Mouse (Mus musculus): ENCODE measurements around the gene Nell1. TPM values are rescaled to one million over a fixed set of nuclear protein-coding genes. Genes with fewer than 3 reads are reported as not detected.
A peak's percentile ranks its signal among the peaks of the same experiment; 100 is the strongest.

Gene Nell1
- polyA plus RNA-seq, 1 experiment from 2014 or later = 0.31 TPM

DNA sequence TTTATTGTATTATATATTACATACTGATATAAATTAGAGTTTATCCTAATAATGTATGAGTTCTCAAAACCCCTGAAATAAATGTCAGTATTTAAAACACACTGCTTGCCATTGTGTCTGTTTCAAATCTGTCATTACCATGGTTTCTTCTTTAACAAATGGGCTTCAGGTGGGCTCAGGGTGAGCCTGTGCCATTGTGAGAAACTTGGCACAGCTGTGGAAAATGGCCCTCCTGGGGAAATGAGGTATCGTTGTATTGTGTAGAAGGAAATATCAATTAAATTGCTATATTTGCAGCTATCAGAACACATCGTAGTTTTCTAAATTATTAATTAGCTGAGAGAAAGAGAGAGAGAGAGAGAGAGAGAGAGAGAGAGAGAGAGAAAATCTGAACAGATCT is 10.9 kb upstream of the Nell1 start:
- Histone ChIP-seq H3K27ac (no peak overlapping the region), H3K9me3 (replicated peaks) (no peaks in the 10 kb centered on the region), H3K27me3 (no peaks in the 10 kb centered on the region), H3K4me2 (no peak overlapping the region), H3K36me3 (no peaks in the 10 kb centered on the region), H3K4me1 (replicated peaks) (no peaks in the 10 kb centered on the region), H3K9ac (no peak overlapping the region), H3K4me3 (no peak overlapping the region)
- no peak for ATAC-seq (replicated peaks; ENCODE audit: insufficient number of reproducible peaks, insufficient read depth, low FRiP score, low read depth)
- 73% methylated on average over 2 of the region's 2 CpGs for WGBS

DNA sequence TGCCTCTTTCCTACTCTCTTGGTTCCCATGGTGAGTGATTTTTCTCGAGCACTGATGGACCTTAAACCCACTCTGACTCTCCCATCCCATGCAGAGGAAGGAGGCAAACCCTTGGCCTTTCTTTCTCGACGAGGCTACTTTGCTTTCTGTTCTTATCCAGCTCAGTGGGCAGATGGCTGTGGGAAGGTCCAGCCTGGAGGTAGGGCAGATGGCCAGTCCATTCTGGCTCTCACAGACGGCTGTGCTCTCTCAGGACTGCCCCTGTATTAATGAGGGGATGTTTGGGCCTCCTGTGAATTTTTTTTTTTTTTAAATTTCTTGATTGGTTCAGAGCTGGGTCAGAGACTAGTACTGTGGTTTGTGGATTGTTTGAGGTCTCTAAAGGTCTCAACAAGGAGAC is 5.1 kb upstream of the Nell1 start:
- WGBS = 38% methylated on average over 4 of the region's 4 CpGs
- Histone ChIP-seq H3K36me3 (no peaks in the 10 kb centered on the region), H3K9ac (no peak overlapping the region), H3K9me3 (replicated peaks) (no peaks in the 10 kb centered on the region), H3K4me2 (no peak overlapping the region), H3K4me3 (no peak overlapping the region), H3K4me1 (replicated peaks) (peaks cover under 1% of the 10 kb centered on the region), H3K27me3 (peaks cover 23% of the 10 kb centered on the region), H3K27ac (no peak overlapping the region)
- no peak for ATAC-seq (replicated peaks; ENCODE audit: insufficient number of reproducible peaks, insufficient read depth, low FRiP score, low read depth)

DNA sequence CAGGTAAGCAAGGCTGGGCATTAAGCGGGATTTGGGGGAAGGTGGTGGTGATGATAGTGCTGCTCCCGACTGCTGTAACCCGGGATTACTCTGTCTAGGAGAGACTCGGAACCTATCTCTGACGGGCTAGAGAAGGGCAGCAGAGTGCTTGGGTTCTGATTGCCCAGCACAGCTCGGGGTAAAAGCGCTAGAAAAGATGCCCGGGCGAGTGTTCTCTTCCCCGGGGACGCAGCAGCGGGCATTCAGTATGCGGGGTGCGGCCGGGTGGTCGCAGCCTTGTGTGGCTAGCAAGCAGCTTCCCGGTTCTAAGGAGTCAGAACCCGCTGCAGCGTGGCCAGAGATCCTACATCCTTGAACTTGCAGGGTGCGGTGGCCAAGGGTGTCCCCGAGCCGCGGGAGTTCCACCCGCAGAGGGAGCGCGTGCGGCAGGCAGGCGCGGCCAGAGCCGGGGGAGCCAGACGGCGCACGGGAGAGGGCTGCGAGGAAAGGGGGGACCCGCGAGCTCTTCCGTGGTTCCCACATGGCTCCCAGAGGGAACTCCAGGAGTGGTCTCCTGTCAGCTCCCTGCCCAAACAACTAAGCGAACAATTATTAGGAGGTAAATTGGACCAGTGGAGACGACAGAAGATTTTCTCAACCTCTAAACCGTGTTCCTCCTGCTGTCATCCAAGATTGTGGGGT is 917 bp downstream of the Nell1 start:
- no peak overlapping the region for H3K27ac ChIP-seq
- peaks cover 16% of the 10 kb centered on the region for H3K4me1 ChIP-seq (replicated peaks)
- 0 out of 2 replicates have a peak overlapping the region, but pooled peaks have one; percentile 34 for H3K9ac ChIP-seq
- peaks cover 82% of the 10 kb centered on the region for H3K27me3 ChIP-seq
- no peak for ATAC-seq (replicated peaks; ENCODE audit: insufficient number of reproducible peaks, insufficient read depth, low FRiP score, low read depth)
- WGBS = under 1% methylated on average over 40 of the region's 40 CpGs
- H3K4me2 ChIP-seq = peak overlapping the region; percentile 85
- no peaks in the 10 kb centered on the region for H3K36me3 ChIP-seq
- H3K4me3 ChIP-seq = peak overlapping the region; percentile 52
- no peaks in the 10 kb centered on the region for H3K9me3 ChIP-seq (replicated peaks)

DNA sequence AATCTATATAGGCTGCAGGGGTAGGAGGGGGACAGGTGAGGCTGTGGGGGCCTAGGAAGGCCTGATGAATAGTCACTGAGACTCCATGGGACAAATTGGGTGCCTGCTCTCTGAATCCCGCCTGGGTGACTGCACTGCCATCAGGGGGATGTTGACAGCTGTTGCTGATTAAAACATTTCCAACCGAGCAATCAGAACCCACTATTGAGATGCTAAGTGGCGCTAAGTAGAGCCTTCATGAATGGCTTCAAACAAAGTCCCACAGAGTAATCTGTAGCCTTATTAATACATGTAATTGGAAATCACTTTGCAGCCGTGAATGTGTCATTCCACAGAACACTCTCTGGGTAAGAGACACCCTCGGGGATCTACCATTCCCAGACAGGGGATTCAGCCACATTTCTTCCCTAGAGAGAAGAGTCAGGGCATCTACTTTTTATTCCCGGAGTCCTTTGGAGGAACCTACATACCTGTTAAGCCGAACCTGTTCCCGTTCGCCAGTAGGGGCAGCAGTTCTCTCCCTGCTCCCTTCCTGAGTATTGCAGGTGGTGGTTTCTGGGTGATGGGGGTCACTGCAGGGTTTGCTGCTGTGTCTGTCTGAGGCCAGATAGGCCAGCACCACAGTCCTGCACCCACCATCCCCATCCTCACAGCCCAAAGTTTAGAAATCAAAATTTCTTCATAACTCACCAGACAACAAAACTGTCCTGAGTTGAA is 7.0 kb downstream of the Nell1 start:
- no peaks in the 10 kb centered on the region for H3K4me1 ChIP-seq (replicated peaks)
- no peak overlapping the region for H3K4me2 ChIP-seq
- no peaks in the 10 kb centered on the region for H3K36me3 ChIP-seq
- H3K27me3 ChIP-seq = peaks cover 43% of the 10 kb centered on the region
- no peak overlapping the region for H3K27ac ChIP-seq
- WGBS = 12% methylated on average over 9 of the region's 9 CpGs
- ATAC-seq (replicated peaks; ENCODE audit: insufficient number of reproducible peaks, insufficient read depth, low FRiP score, low read depth) = no peak
- H3K9ac ChIP-seq = no peak overlapping the region
- no peaks in the 10 kb centered on the region for H3K9me3 ChIP-seq (replicated peaks)
- no peak overlapping the region for H3K4me3 ChIP-seq

DNA sequence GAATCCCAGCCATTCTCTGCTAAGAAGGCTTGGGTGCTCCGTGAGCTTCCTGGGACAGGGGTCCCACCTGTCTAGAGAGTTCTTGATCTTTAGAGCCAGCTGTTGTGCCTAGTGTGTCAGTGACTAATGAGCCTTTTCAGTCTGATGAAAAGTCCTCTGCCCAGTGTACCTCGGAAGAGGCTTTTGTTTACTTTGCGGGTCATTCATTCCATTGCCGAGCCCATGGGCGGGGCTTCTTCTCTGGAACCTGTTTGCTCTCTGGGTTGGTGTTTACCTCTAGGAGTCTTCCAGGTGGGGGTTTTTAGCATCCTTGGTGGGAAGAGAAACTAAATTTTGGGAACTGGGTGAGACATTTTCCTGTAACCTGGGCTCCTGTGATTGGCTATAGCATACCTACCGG is 10.0 kb downstream of the Nell1 start:
- Histone ChIP-seq H3K4me3 (no peak overlapping the region), H3K27me3 (peaks cover 14% of the 10 kb centered on the region; the same call in 1 of the 2 replicates), H3K27ac (no peak overlapping the region), H3K36me3 (no peaks in the 10 kb centered on the region), H3K4me2 (no peak overlapping the region), H3K9ac (no peak overlapping the region), H3K9me3 (replicated peaks) (no peaks in the 10 kb centered on the region), H3K4me1 (replicated peaks) (no peaks in the 10 kb centered on the region)
- ATAC-seq (replicated peaks; ENCODE audit: insufficient number of reproducible peaks, insufficient read depth, low FRiP score, low read depth) = no peak
- 39% methylated on average over 6 of the region's 6 CpGs for WGBS

DNA sequence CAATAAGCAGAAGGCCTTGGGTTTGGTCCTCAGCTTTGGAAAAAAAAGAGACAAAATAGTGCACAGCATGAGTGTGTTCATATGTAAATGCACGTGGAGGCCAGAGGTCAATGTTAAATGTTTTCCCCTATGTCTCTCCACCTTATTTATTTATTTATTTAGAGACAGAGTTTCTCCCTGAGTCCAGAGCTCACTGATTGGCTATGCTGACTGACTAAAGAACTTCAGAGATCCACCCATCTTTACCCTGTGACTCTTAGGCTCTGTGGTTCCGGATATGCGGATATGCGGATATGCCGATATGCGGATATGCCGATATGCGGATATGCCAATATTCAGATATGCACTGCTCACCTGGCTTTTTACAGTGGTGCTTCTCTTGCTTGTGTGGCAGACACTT is 11.3 kb downstream of the Nell1 start:
- Histone ChIP-seq H3K4me3 (no peak overlapping the region), H3K4me1 (replicated peaks) (no peaks in the 10 kb centered on the region), H3K9me3 (replicated peaks) (no peaks in the 10 kb centered on the region), H3K36me3 (no peaks in the 10 kb centered on the region), H3K4me2 (no peak overlapping the region), H3K27ac (no peak overlapping the region), H3K27me3 (peaks cover 4% of the 10 kb centered on the region; the same call in 1 of the 2 replicates), H3K9ac (no peak overlapping the region)
- no peak for ATAC-seq (replicated peaks; ENCODE audit: insufficient number of reproducible peaks, insufficient read depth, low FRiP score, low read depth)
- WGBS = 89% methylated on average over 8 of the region's 8 CpGs

DNA sequence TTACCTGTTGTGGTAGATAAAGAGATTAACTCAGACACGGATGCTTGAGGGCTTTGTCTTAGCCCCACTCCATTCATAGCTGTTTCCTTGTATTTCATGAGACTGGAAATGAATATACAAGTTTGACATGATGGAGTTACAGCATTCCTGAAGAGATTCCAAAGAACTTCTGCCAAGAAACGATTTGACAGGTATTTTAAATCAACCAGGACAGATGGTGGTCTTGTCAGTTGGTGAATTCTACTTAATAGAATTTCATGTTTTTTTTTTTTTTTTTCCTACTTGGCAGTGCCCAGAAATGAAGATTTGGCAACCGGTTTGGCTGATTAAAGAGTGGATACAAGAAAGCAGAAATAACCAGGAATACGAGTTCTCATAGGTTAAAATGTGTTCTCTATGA is 24.7 kb downstream of the Nell1 start:
- Histone ChIP-seq H3K9ac (no peak overlapping the region), H3K27ac (no peak overlapping the region), H3K27me3 (no peaks in the 10 kb centered on the region), H3K36me3 (no peaks in the 10 kb centered on the region), H3K9me3 (replicated peaks) (no peaks in the 10 kb centered on the region), H3K4me2 (no peak overlapping the region), H3K4me3 (no peak overlapping the region), H3K4me1 (replicated peaks) (no peaks in the 10 kb centered on the region)
- WGBS = 68% methylated on average over 4 of the region's 4 CpGs
- no peak for ATAC-seq (replicated peaks; ENCODE audit: insufficient number of reproducible peaks, insufficient read depth, low FRiP score, low read depth)

DNA sequence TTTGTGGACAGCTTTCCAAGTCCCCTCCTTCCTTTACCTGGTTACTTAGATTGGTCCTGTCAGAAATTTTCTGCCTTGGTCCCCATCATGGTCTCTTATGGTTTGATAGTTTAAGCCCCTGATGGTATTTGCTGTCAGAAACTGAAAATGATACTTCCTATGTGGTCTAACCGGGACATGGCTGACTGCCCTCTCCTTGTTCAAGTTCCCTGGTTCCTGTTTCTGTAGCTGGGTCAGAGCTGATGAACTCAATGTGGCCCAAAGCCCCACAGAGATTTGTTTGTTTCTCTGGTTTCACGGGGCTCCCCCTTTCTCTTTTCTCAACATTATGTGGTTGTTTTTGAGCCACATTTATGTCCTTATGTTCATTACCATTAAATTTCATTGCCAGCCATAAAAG is 30.6 kb downstream of the Nell1 start:
- Histone ChIP-seq H3K4me1 (replicated peaks) (no peaks in the 10 kb centered on the region), H3K36me3 (no peaks in the 10 kb centered on the region), H3K9me3 (replicated peaks) (no peaks in the 10 kb centered on the region), H3K9ac (no peak overlapping the region), H3K27me3 (no peaks in the 10 kb centered on the region), H3K4me3 (no peak overlapping the region), H3K27ac (no peak overlapping the region), H3K4me2 (no peak overlapping the region)
- no peak for ATAC-seq (replicated peaks; ENCODE audit: insufficient number of reproducible peaks, insufficient read depth, low FRiP score, low read depth)
- 46% methylated on average over 2 of the region's 2 CpGs for WGBS

DNA sequence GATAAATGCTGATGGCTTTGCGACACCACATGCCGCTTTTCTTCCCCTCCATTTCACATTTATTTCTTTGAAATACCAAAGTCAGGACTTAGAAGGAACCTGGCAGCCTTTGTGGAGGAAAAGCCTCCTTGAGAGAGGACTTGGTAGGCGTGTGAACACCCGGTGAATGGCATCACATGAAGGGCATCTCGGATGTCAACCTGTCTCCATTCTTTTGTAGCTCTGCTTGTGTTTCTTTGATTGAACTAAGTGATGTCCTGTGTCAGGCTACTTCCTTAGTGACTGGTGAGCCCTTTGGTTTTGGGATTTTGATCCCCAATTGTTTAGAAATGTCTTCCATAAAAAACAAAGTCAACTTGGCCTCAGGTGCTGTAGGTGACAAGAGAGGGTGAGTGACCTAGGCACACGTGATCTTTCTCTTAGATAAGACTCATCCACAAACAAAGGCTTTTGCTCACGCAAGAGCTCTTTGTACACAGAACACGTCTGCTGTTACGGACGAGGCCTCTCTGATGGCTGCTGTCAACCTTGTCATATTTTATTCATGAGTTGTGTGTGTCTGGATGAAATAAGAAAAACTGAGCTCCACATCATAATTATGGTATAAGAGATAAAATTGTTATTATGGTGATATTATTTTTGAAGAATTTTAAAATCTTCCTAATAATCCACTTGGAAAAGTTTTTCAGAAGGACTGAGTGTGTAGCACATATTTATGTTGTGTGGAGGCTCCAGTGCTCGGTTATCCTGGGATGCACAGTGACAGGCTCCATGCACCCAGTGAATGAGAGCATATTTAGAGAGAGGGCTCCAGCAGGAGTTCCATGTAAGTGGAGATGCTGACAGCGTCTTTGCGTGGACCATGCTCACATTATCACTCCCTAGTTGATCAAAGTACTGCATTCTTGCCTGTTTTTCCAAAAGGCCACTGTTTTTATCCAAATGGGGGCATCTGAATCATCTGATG is 60.8 kb downstream of the Nell1 start:
- H3K27me3 ChIP-seq = no peaks in the 10 kb centered on the region
- 72% methylated on average over 13 of the region's 13 CpGs for WGBS
- ATAC-seq (replicated peaks; ENCODE audit: insufficient number of reproducible peaks, insufficient read depth, low FRiP score, low read depth) = no peak

DNA sequence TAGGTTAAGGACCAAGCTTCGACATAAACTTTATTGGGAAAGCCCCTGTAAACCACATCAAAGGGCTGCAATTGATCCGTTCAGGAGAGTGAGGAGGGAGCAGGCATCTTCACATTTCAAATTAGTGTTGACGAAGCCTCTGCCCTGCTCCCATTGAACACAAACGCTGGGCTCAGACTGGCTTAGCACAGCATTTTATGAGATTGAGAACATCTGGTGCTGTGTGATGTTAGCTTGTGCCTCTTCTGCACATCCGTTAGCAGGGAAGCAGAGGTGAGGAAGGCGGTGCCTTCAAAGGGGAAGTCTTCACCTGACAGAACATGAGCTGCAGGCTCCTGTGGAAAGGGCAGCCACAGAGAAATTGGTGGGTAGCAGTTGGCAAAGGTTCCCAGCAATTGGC is 66.4 kb downstream of the Nell1 start:
- Histone ChIP-seq H3K27ac (no peak overlapping the region), H3K36me3 (no peaks in the 10 kb centered on the region), H3K4me3 (no peak overlapping the region), H3K9me3 (replicated peaks) (no peaks in the 10 kb centered on the region), H3K9ac (no peak overlapping the region), H3K4me1 (replicated peaks) (no peaks in the 10 kb centered on the region), H3K4me2 (no peak overlapping the region), H3K27me3 (no peaks in the 10 kb centered on the region)
- ATAC-seq (replicated peaks; ENCODE audit: insufficient number of reproducible peaks, insufficient read depth, low FRiP score, low read depth) = no peak
- 45% methylated on average over 6 of the region's 6 CpGs for WGBS

More for the DNA sequence above, 60.8 kb downstream of the Nell1 start:
- Histone ChIP-seq H3K9ac (no peak overlapping the region), H3K4me3 (no peak overlapping the region), H3K4me1 (replicated peaks) (no peaks in the 10 kb centered on the region), H3K36me3 (no peaks in the 10 kb centered on the region), H3K4me2 (no peak overlapping the region), H3K27ac (no peak overlapping the region), H3K9me3 (replicated peaks) (no peaks in the 10 kb centered on the region)

DNA sequence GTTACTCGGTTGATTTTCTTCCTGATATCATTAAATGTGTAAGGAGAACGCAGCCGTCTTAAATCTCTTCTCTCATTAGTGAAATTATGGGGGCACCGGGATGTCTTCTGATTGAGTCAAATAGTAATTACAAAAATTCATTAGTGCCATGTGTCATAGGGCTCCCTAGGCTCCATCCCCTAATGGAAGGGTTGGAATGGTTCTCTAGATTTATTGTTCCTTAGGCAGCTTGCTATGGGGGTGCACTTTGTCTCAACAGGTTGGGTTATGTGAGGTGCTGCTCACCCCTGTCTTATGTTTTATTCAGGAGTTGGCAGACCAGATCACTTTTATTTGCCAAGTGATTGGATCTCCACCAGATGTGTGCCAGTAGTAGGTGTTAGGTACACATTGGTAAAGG is 75.5 kb downstream of the Nell1 start:
- no peak for ATAC-seq (replicated peaks; ENCODE audit: insufficient number of reproducible peaks, insufficient read depth, low FRiP score, low read depth)
- H3K27ac ChIP-seq = no peak overlapping the region
- no peak overlapping the region for H3K4me2 ChIP-seq
- no peak overlapping the region for H3K9ac ChIP-seq
- H3K9me3 ChIP-seq (replicated peaks) = no peaks in the 10 kb centered on the region
- 85% methylated on average over 4 of the region's 4 CpGs for WGBS
- H3K4me1 ChIP-seq (replicated peaks) = no peaks in the 10 kb centered on the region
- no peaks in the 10 kb centered on the region for H3K27me3 ChIP-seq
- no peaks in the 10 kb centered on the region for H3K36me3 ChIP-seq
- H3K4me3 ChIP-seq = no peak overlapping the region

Data from heart, embryonic 15.5 days (tissue).